Mouse (Mus musculus): ENCODE measurements around the gene Gng3.

- no peak for TF ChIP-seq GATA1 (IDR thresholded peaks at IDR 0.05; ENCODE audit: borderline replicate concordance, low read length)
- TF ChIP-seq FLI1 (IDR thresholded peaks at IDR 0.05; ENCODE audit: low read length): no peak
These were observed 18.7 kb upstream of the Gng3 start for GRCm38 (mm10) chr19:8857689-8858088.
